ENCODE assay signal across 8 mouse cellular contexts in the genomic region with DNA sequence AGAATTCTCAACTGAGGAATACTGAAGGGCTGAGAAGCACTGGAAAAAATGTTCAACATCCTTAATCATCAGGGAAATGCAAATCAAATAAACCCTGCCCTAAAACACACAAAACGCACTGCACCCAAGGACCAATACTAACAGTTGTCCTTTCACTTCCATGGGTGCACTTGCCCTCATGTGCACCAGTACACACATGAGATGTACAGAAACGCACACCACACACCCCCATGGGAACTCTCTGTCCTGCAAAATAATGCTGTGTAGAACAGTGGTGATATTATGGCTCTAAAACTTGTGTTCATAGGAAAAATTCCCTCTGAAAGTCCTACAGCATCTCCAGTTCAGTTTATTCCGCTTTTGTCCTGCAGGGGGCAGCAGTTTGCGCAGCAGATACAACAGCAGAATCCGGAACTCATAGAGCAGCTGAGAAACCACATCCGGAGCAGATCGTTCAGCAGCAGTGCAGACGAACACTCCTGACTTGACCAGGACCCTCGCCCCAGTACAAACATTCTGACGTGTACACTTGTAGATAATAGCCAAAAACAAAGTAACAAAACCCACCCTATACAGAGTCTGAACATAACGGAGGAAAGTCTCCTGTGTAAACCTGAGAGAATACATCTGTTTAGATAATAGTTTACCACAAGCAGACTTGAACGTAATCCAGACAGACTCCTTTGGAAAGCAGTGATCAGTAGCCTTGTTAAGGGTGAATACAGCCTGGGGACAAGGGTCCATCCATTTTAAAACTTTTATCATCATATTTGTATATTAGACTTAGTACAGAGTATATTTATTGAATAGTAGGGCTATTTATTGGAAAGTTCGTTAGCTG. TPM values are rescaled to one million over a fixed set of nuclear protein-coding genes. Genes with fewer than 3 reads are reported as not detected.
A peak's percentile ranks its signal among the peaks of the same experiment; 100 is the strongest.
DNase-seq lines count a peak whose midpoint lies in the region; ATAC-seq and TF ChIP-seq lines count a peak whose summit lies in the region.

No protein-coding gene starts in this region.

- peak overlapping the region; percentile 57 for H3K4me2 ChIP-seq in liver, embryonic 13.5 days
- H3K4me2 ChIP-seq in neural tube, embryonic 11.5 days (ENCODE audit: low read depth), result no peak overlapping the region
- peak overlapping the region; percentile 44; the same call in 1 of the 2 replicates for H3K4me2 ChIP-seq in stomach, embryonic 16.5 days (ENCODE audit: low read depth, low read length)

- H3K4me3 ChIP-seq in bone marrow macrophage, adult 2 months (ENCODE audit: insufficient read depth, low read length), result no peak overlapping the region
- no peak overlapping the region for H3K4me3 ChIP-seq in embryonic fibroblast, embryonic 13.5 days (ENCODE audit: insufficient read depth, low read length)
- H3K4me3 ChIP-seq in heart, embryonic 10.5 days, result peak overlapping the region; percentile 12; the same call in 1 of the 2 replicates
- H3K4me3 ChIP-seq in liver, embryonic 13.5 days (replicated peaks), result peak overlapping the region; percentile 32; the same call in 1 of the 2 replicates
- H3K4me3 ChIP-seq in neural tube, embryonic 11.5 days (ENCODE audit: low read depth, low read length), result no peak overlapping the region
- H3K4me3 ChIP-seq in stomach, embryonic 16.5 days (replicated peaks; ENCODE audit: low read length), result peak overlapping the region; percentile 24; the same call in 1 of the 2 replicates

- H3K9me3 ChIP-seq in heart, embryonic 10.5 days, result no peaks in the 10 kb centered on the region
- H3K9me3 ChIP-seq in liver, embryonic 13.5 days (replicated peaks), result no peaks in the 10 kb centered on the region
- no peaks in the 10 kb centered on the region for H3K9me3 ChIP-seq in neural tube, embryonic 11.5 days (ENCODE audit: control insufficient read depth, low read length)
- no peaks in the 10 kb centered on the region for H3K9me3 ChIP-seq in stomach, embryonic 16.5 days (replicated peaks; ENCODE audit: control insufficient read depth, low read length)

- H3K27ac ChIP-seq in bone marrow macrophage, adult 2 months (ENCODE audit: insufficient read depth, low read depth, low read length), result no peak overlapping the region
- no peak overlapping the region for H3K27ac ChIP-seq in embryonic fibroblast, embryonic 13.5 days (ENCODE audit: insufficient read depth, low read length)
- no peak overlapping the region for H3K27ac ChIP-seq in heart, embryonic 10.5 days
- no peak overlapping the region for H3K27ac ChIP-seq in liver, embryonic 13.5 days
- H3K27ac ChIP-seq in neural tube, embryonic 11.5 days (ENCODE audit: low read depth, low read length), result no peak overlapping the region
- peak overlapping the region; percentile 18; the same call in 1 of the 2 replicates for H3K27ac ChIP-seq in stomach, embryonic 16.5 days (ENCODE audit: low read length)

- no peaks in the 10 kb centered on the region for H3K27me3 ChIP-seq in heart, embryonic 10.5 days (ENCODE audit: insufficient read depth, poor library complexity, severe bottlenecking)
- H3K27me3 ChIP-seq in liver, embryonic 13.5 days, result no peaks in the 10 kb centered on the region
- H3K27me3 ChIP-seq in neural tube, embryonic 11.5 days (ENCODE audit: control insufficient read depth, insufficient read depth, low read length), result no peaks in the 10 kb centered on the region
- H3K27me3 ChIP-seq in stomach, embryonic 16.5 days (ENCODE audit: control insufficient read depth, insufficient read depth, low read length), result no peaks in the 10 kb centered on the region

- peak; percentile 82 for TF ChIP-seq CTCF in bone marrow macrophage, adult 2 months (IDR thresholded peaks at IDR 0.05; ENCODE audit: low read depth, low read length)
- peak; percentile 48; the same call in 1 of the 2 replicates for TF ChIP-seq CTCF in embryonic fibroblast, embryonic 13.5 days (IDR thresholded peaks at IDR 0.05; ENCODE audit: borderline replicate concordance, insufficient read depth, low read length)

- WGBS in heart, embryonic 10.5 days, result 43% methylated on average over 13 of the region's 13 CpGs
- 25% methylated on average over 13 of the region's 13 CpGs for whole genome bisulfite sequencing in liver, embryonic 13.5 days (ENCODE audit: insufficient replicate concordance)
- WGBS in neural tube, embryonic 11.5 days, result 46% methylated on average over 13 of the region's 13 CpGs
- 28% methylated on average over 13 of the region's 13 CpGs for WGBS in stomach, embryonic 16.5 days

- DNase-seq in CD4-positive helper T cell, adult 2 months (ENCODE audit: low read depth, low spot score), result peak; percentile 85
- peak; percentile 85 for DNase-seq in heart, embryonic 10.5 days (ENCODE audit: low spot score)
- peak; percentile 88 for DNase-seq in kidney, postnatal 10 days
- DNase-seq in liver, embryonic 13.5 days, result peak; percentile 57
- peak; percentile 75 for DNase-seq in neural tube, embryonic 11.5 days (ENCODE audit: low spot score)

- H3K36me3 ChIP-seq in heart, embryonic 10.5 days, result peaks cover 30% of the 10 kb centered on the region
- peaks cover 27% of the 10 kb centered on the region for H3K36me3 ChIP-seq in liver, embryonic 13.5 days
- peaks cover 4% of the 10 kb centered on the region; the same call in 1 of the 2 replicates for H3K36me3 ChIP-seq in neural tube, embryonic 11.5 days (ENCODE audit: control insufficient read depth, insufficient read depth, low read length)
- H3K36me3 ChIP-seq in stomach, embryonic 16.5 days (ENCODE audit: control insufficient read depth, insufficient read depth, low read length), result 0 out of 2 replicates have a peak, but pooled peaks cover 12% of the 10 kb centered on the region

- H3K9ac ChIP-seq in liver, embryonic 13.5 days, result no peak overlapping the region
- no peak overlapping the region for H3K9ac ChIP-seq in neural tube, embryonic 11.5 days (ENCODE audit: low read length)
- H3K9ac ChIP-seq in stomach, embryonic 16.5 days (ENCODE audit: low read length), result no peak overlapping the region

- ATAC-seq in liver, embryonic 13.5 days (ENCODE audit: low read depth), result peak; percentile 60
- ATAC-seq in neural tube, embryonic 11.5 days (ENCODE audit: insufficient read depth, low FRiP score, low TSS enrichment), result peak; percentile 70; the same call in 1 of the 2 replicates
- ATAC-seq in stomach, embryonic 16.5 days (ENCODE audit: insufficient read depth, low FRiP score), result peak; percentile 44; the same call in 1 of the 2 replicates

- no peak for TF ChIP-seq POLR2A in bone marrow macrophage, adult 2 months (IDR thresholded peaks at IDR 0.05; ENCODE audit: borderline replicate concordance, low read depth, low read length)
- TF ChIP-seq POLR2A in embryonic fibroblast, embryonic 13.5 days (IDR thresholded peaks at IDR 0.05; ENCODE audit: low read depth, low read length), result no peak

- H3K4me1 ChIP-seq in bone marrow macrophage, adult 2 months (ENCODE audit: control insufficient read depth, insufficient read depth, low read length), result peaks cover 5% of the 10 kb centered on the region; the same call in 1 of the 2 replicates
- H3K4me1 ChIP-seq in embryonic fibroblast, embryonic 13.5 days (ENCODE audit: control insufficient read depth, insufficient read depth, low read length), result no peaks in the 10 kb centered on the region
- no peaks in the 10 kb centered on the region for H3K4me1 ChIP-seq in heart, embryonic 10.5 days
- no peaks in the 10 kb centered on the region for H3K4me1 ChIP-seq in liver, embryonic 13.5 days (replicated peaks)
- H3K4me1 ChIP-seq in neural tube, embryonic 11.5 days (ENCODE audit: control insufficient read depth, insufficient read depth, low read length), result no peaks in the 10 kb centered on the region
- no peaks in the 10 kb centered on the region for H3K4me1 ChIP-seq in stomach, embryonic 16.5 days (ENCODE audit: control insufficient read depth, insufficient read depth, low read length)

RNA-seq across cellular contexts. Expression of gene Sgtb, which starts 30.0 kb away (rescaled TPM):
- polyA plus RNA-seq in bone marrow macrophage, adult 2 months (2012; ENCODE audit: insufficient read depth, insufficient read length, missing spikeins), result 2.0 and 2.7 TPM in 2 replicates
- polyA plus RNA-seq in embryonic fibroblast, embryonic 13.5 days (2011; ENCODE audit: insufficient read length, low read depth, missing spikeins), result 6.8 and 7.2 TPM in 2 replicates
- 3.1 and 4.1 TPM in 2 replicates for polyA plus RNA-seq in heart, embryonic 10.5 days (2016; fragmentation: Nextera tagmentation; extraction: Ambion mirVana)
- polyA plus RNA-seq in liver, embryonic 13.5 days (2015; fragmentation: Nextera tagmentation; extraction: Ambion mirVana), result 0.62 and 0.74 TPM in 2 replicates
- polyA plus RNA-seq in neural tube, embryonic 11.5 days (2014; fragmentation: Nextera tagmentation; extraction: Ambion mirVana), result 25.2 and 29.8 TPM in 2 replicates
- polyA plus RNA-seq in stomach, embryonic 16.5 days (2015; fragmentation: Nextera tagmentation; extraction: Ambion mirVana), result 4.9 and 5.3 TPM in 2 replicates

RNA-seq across cellular contexts. Expression of gene Nln, which starts 30.2 kb away (rescaled TPM):
- polyA plus RNA-seq in bone marrow macrophage, adult 2 months (2012; ENCODE audit: insufficient read depth, insufficient read length, missing spikeins), result 18.7 and 26.0 TPM in 2 replicates
- polyA plus RNA-seq in embryonic fibroblast, embryonic 13.5 days (2011; ENCODE audit: insufficient read length, low read depth, missing spikeins), result 39.9 and 44.0 TPM in 2 replicates
- polyA plus RNA-seq in heart, embryonic 10.5 days (2016; fragmentation: Nextera tagmentation; extraction: Ambion mirVana), result 22.2 and 27.2 TPM in 2 replicates
- polyA plus RNA-seq in liver, embryonic 13.5 days (2015; fragmentation: Nextera tagmentation; extraction: Ambion mirVana), result 9.1 and 12.1 TPM in 2 replicates
- polyA plus RNA-seq in neural tube, embryonic 11.5 days (2014; fragmentation: Nextera tagmentation; extraction: Ambion mirVana), result 23.2 and 25.2 TPM in 2 replicates
- 22.7 and 23.6 TPM in 2 replicates for polyA plus RNA-seq in stomach, embryonic 16.5 days (2015; fragmentation: Nextera tagmentation; extraction: Ambion mirVana)

RNA-seq across cellular contexts. Expression of gene Trappc13, which starts 38.7 kb away (rescaled TPM):
- polyA plus RNA-seq in bone marrow macrophage, adult 2 months (2012; ENCODE audit: insufficient read depth, insufficient read length, missing spikeins), result 28.1 and 33.0 TPM in 2 replicates
- polyA plus RNA-seq in embryonic fibroblast, embryonic 13.5 days (2011; ENCODE audit: insufficient read length, low read depth, missing spikeins), result 55.4 and 57.5 TPM in 2 replicates
- polyA plus RNA-seq in heart, embryonic 10.5 days (2016; fragmentation: Nextera tagmentation; extraction: Ambion mirVana), result 60.6 and 64.6 TPM in 2 replicates
- 29.1 and 35.8 TPM in 2 replicates for polyA plus RNA-seq in liver, embryonic 13.5 days (2015; fragmentation: Nextera tagmentation; extraction: Ambion mirVana)
- polyA plus RNA-seq in neural tube, embryonic 11.5 days (2014; fragmentation: Nextera tagmentation; extraction: Ambion mirVana), result 76.1 and 79.7 TPM in 2 replicates
- 58.7 and 61.0 TPM in 2 replicates for polyA plus RNA-seq in stomach, embryonic 16.5 days (2015; fragmentation: Nextera tagmentation; extraction: Ambion mirVana)

RNA-seq across cellular contexts. Expression of gene Trim23, which starts 39.0 kb away (rescaled TPM):
- 10.9 and 12.3 TPM in 2 replicates for polyA plus RNA-seq in bone marrow macrophage, adult 2 months (2012; ENCODE audit: insufficient read depth, insufficient read length, missing spikeins)
- 17.7 and 22.9 TPM in 2 replicates for polyA plus RNA-seq in embryonic fibroblast, embryonic 13.5 days (2011; ENCODE audit: insufficient read length, low read depth, missing spikeins)
- polyA plus RNA-seq in heart, embryonic 10.5 days (2016; fragmentation: Nextera tagmentation; extraction: Ambion mirVana), result 14.9 and 16.5 TPM in 2 replicates
- 8.3 and 11.0 TPM in 2 replicates for polyA plus RNA-seq in liver, embryonic 13.5 days (2015; fragmentation: Nextera tagmentation; extraction: Ambion mirVana)
- 25.2 and 27.5 TPM in 2 replicates for polyA plus RNA-seq in neural tube, embryonic 11.5 days (2014; fragmentation: Nextera tagmentation; extraction: Ambion mirVana)
- polyA plus RNA-seq in stomach, embryonic 16.5 days (2015; fragmentation: Nextera tagmentation; extraction: Ambion mirVana), result 14.7 and 15.9 TPM in 2 replicates

Comparison
In these comparisons a context has a peak if more than half of its experiments do, and no peak if none do; other contexts are left out.
1. H3K4me3 ChIP-seq: peak in heart, embryonic 10.5 days (single experiment), liver, embryonic 13.5 days (single experiment) and stomach, embryonic 16.5 days (single experiment); none in bone marrow macrophage, adult 2 months (single experiment), embryonic fibroblast, embryonic 13.5 days (single experiment) and neural tube, embryonic 11.5 days (single experiment).
2. Peak in every context shown above with its lines, with median percentiles within 50 percentile points of each other: DNase-seq and ATAC-seq.